Mouse (Mus musculus) fat pad, adult 2 months (tissue): ENCODE results near the gene Fndc9.

Source experiments
- DNase-seq: peaks from one replicate; pipeline ENCODE4 v3.0.0-alpha.2; 2011; ENCODE audit warnings: low read depth, low spot score; ENCODE audit errors: extremely low read depth

Fndc9 gene

GRCm38 (mm10) chr11:46232803-46233202 is 2.5 kb upstream of the Fndc9 start:
- no peak for DNase-seq

- no peak for DNase-seq
Observed at GRCm38 (mm10) chr11:46233966-46234365, 1.4 kb upstream of the Fndc9 start.

GRCm38 (mm10) chr11:46236976-46237375 is 1.6 kb downstream of the Fndc9 start:
- DNase-seq = no peak

- no peak for DNase-seq
Observed at GRCm38 (mm10) chr11:46241150-46241673, 5.9 kb downstream of the Fndc9 start.

- DNase-seq = no peak
Observed at GRCm38 (mm10) chr11:46241985-46242384, 6.7 kb downstream of the Fndc9 start.

- DNase-seq = no peak
Observed at GRCm38 (mm10) chr11:46244731-46245604, 9.6 kb downstream of the Fndc9 start.

- no peak for DNase-seq
Observed at GRCm38 (mm10) chr11:46245926-46246325, 10.6 kb downstream of the Fndc9 start.

- DNase-seq = no peak
Observed at GRCm38 (mm10) chr11:46246393-46246792, 11.1 kb downstream of the Fndc9 start.

GRCm38 (mm10) chr11:46248352-46248751 is 13.0 kb downstream of the Fndc9 start:
- DNase-seq = no peak

- no peak for DNase-seq
Observed at GRCm38 (mm10) chr11:46251994-46252393, 16.7 kb downstream of the Fndc9 start.

- no peak for DNase-seq
Observed at GRCm38 (mm10) chr11:46255291-46255690, 20.0 kb downstream of the Fndc9 start.

- no peak for DNase-seq
Observed at GRCm38 (mm10) chr11:46258207-46258606, 22.9 kb downstream of the Fndc9 start.

GRCm38 (mm10) chr11:46258749-46259148 is 23.4 kb downstream of the Fndc9 start:
- DNase-seq = no peak

- no peak for DNase-seq
Observed at GRCm38 (mm10) chr11:46262854-46263253, 27.5 kb downstream of the Fndc9 start.

GRCm38 (mm10) chr11:46263291-46263690 is 28.0 kb downstream of the Fndc9 start:
- DNase-seq = no peak

GRCm38 (mm10) chr11:46264584-46264983 is 29.3 kb downstream of the Fndc9 start:
- no peak for DNase-seq

- DNase-seq = no peak
Observed at GRCm38 (mm10) chr11:46265031-46265786, 29.9 kb downstream of the Fndc9 start.

- DNase-seq = no peak
Observed at GRCm38 (mm10) chr11:46268991-46269390, 33.7 kb downstream of the Fndc9 start.

- DNase-seq = no peak
Observed at GRCm38 (mm10) chr11:46269391-46269790, 34.1 kb downstream of the Fndc9 start.

- DNase-seq = no peak
Observed at GRCm38 (mm10) chr11:46269893-46270292, 34.6 kb downstream of the Fndc9 start.

GRCm38 (mm10) chr11:46272058-46272681 is 36.8 kb downstream of the Fndc9 start:
- DNase-seq = no peak
